Mouse (Mus musculus) hindbrain, embryonic 11.5 days (tissue): ENCODE measurements around the gene Coro2a. TPM values are rescaled to one million over a fixed set of nuclear protein-coding genes. Genes with fewer than 3 reads are reported as not detected.
A peak's percentile ranks its signal among the peaks of the same experiment; 100 is the strongest.

Experiments
- ATAC-seq: fragments of 200-750 bp; cut with Nextera tagmentation; 2 replicates; pipeline ENCODE4 v1.8.0; 2017; ENCODE audit warnings: mild to moderate bottlenecking, moderate TSS enrichment, moderate library complexity; ENCODE audit not compliant: low FRiP score
- DNase-seq: peaks from one replicate; pipeline ENCODE4 v3.0.0-alpha.2; 2015; ENCODE audit warnings: low spot score
- H3K27ac ChIP-seq: fragments of 300-500 bp; sonication (generic); 2 replicates; pipeline ENCODE4 v1.5.1; 2014; ENCODE audit warnings: mild to moderate bottlenecking, low read depth, low read length
- H3K27me3 ChIP-seq: fragments of 300-500 bp; sonication (generic); 2 replicates; pipeline ENCODE4 v1.6.1; 2014; ENCODE audit warnings: mild to moderate bottlenecking, low read length, moderate library complexity, mixed read lengths; ENCODE audit not compliant: control insufficient read depth, insufficient read depth
- H3K36me3 ChIP-seq: fragments of 300-500 bp; sonication (generic); 2 replicates; pipeline ENCODE4 v1.6.1; 2014; ENCODE audit warnings: mild to moderate bottlenecking, low read length, moderate library complexity, mixed read lengths; ENCODE audit not compliant: control insufficient read depth, insufficient read depth
- H3K4me1 ChIP-seq: fragments of 300-500 bp; sonication (generic); replicated peaks from 2 replicates; pipeline ENCODE4 v1.6.1; 2014; ENCODE audit warnings: low read length, mixed read lengths; ENCODE audit not compliant: control insufficient read depth, insufficient read depth
- H3K4me2 ChIP-seq: fragments of 300-500 bp; sonication (generic); replicated peaks from 2 replicates; pipeline ENCODE4 v1.6.1; 2014; ENCODE audit warnings: mild to moderate bottlenecking, low read depth, low read length
- H3K4me3 ChIP-seq: fragments of 300-500 bp; sonication (generic); 2 replicates; pipeline ENCODE4 v1.5.1; 2014; ENCODE audit warnings: low read depth, low read length
- H3K9ac ChIP-seq: fragments of 300-500 bp; sonication (generic); 2 replicates; pipeline ENCODE4 v1.6.1; 2014; ENCODE audit warnings: low read depth, low read length
- H3K9me3 ChIP-seq: fragments of 300-500 bp; sonication (generic); 2 replicates; pipeline ENCODE4 v1.6.1; 2016; ENCODE audit warnings: low read length; ENCODE audit not compliant: control insufficient read depth
- WGBS: fragments of 180-500 bp; shearing (Covaris S2); extraction: QIAGEN DNeasy Blood & Tissue Kit; methylation state at CpG from one replicate; pipeline ENCODE4 v1.1.7; 2014; 5-methylcytosine and 5-hydroxymethylcytosine counted together
- polyA plus RNA-seq: library from polyadenylated mRNA; unstranded; fragments of >200 nt; fragmentation: Nextera tagmentation; extraction: Ambion mirVana; gene quantifications from 2 replicates; pipeline ENCODE4 v1.2.1, GENCODE M21; 2014

Coro2a gene
- polyA plus RNA-seq, 1 experiment from 2014 or later = 3.6 TPM

- DNase-seq = no peak
- Histone ChIP-seq H3K4me2 (peak overlapping the region; percentile 30), H3K4me1 (no peaks in the 10 kb centered on the region), H3K27me3 (no peaks in the 10 kb centered on the region), H3K36me3 (no peaks in the 10 kb centered on the region), H3K9me3 (no peaks in the 10 kb centered on the region), H3K4me3 (peak overlapping the region; percentile 6; the same call in 1 of the 2 replicates), H3K9ac (no peak overlapping the region), H3K27ac (no peak overlapping the region)
- peak; percentile 49; the same call in 1 of the 2 replicates for ATAC-seq
- 3% methylated on average over 4 of the region's 7 CpGs for WGBS
These were observed 74.5 kb downstream of the Coro2a start for GRCm38 (mm10) chr4:46527558-46527926.

DNA sequence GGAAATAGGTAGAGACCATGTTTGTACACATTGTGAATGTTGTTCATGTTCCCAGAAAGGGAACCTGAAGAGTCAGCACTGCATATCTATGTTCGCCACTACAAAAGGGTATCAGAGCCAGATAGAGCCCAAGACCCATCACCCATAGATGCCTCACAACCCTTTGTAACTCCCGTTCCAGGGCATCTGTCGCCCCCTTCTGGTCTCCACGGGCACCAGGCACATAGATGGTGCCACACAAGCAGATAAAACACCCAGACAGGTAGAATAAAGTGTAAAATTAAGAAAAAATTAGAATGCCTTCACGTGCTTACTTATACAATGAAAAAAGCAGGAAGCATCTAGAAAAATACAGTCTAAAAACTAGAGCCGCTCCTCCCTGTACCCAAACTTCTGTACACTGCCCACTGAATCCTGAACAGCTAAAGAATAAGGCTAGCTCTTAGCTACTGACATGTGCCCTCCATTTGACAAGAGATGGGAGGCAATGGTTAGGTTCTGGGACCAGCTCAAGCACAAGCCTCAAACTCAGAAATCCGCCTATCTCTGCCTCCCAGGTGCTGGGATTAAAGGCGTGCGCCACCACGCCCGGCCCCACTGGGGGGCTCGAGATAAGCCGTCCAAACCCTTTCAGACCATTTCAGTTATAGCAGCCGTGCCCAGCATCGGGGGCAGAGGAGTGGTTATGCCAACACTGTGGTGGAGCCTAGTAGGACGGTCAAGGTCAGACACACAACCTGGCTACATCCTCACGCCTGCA lies 75.0 kb downstream of the Coro2a start:
- 31% methylated on average over 17 of the region's 17 CpGs for WGBS
- H3K27me3 ChIP-seq = no peaks in the 10 kb centered on the region
- H3K9ac ChIP-seq = no peak overlapping the region
- peak overlapping the region; percentile 6; the same call in 1 of the 2 replicates for H3K4me3 ChIP-seq
- no peaks in the 10 kb centered on the region for H3K36me3 ChIP-seq
- H3K4me1 ChIP-seq = no peaks in the 10 kb centered on the region
- H3K9me3 ChIP-seq = no peaks in the 10 kb centered on the region
- 0 out of 2 replicates have a peak, but pooled peaks have one; percentile 30 for ATAC-seq
- H3K4me2 ChIP-seq = peak overlapping the region; percentile 30
- no peak for DNase-seq
- H3K27ac ChIP-seq = no peak overlapping the region

- no peak overlapping the region for H3K4me2 ChIP-seq
- no peak overlapping the region for H3K27ac ChIP-seq
- 91% methylated on average over 3 of the region's 3 CpGs for WGBS
- ATAC-seq (no peak), DNase-seq (no peak)
- no peak overlapping the region for H3K9ac ChIP-seq
- H3K4me3 ChIP-seq = no peak overlapping the region
- H3K9me3 ChIP-seq = no peaks in the 10 kb centered on the region
- no peaks in the 10 kb centered on the region for H3K27me3 ChIP-seq
- no peaks in the 10 kb centered on the region for H3K4me1 ChIP-seq
- no peaks in the 10 kb centered on the region for H3K36me3 ChIP-seq
These were observed 75.8 kb downstream of the Coro2a start for GRCm38 (mm10) chr4:46526226-46526625.

- H3K9ac ChIP-seq = no peak overlapping the region
- no peak for DNase-seq
- no peak overlapping the region for H3K4me2 ChIP-seq
- H3K4me3 ChIP-seq = no peak overlapping the region
- H3K36me3 ChIP-seq = no peaks in the 10 kb centered on the region
- ATAC-seq = no peak
- WGBS = 90% methylated on average over 4 of the region's 4 CpGs
- H3K9me3 ChIP-seq = no peaks in the 10 kb centered on the region
- H3K27ac ChIP-seq = no peak overlapping the region
- H3K4me1 ChIP-seq = no peaks in the 10 kb centered on the region
- H3K27me3 ChIP-seq = no peaks in the 10 kb centered on the region
These were observed 78.7 kb downstream of the Coro2a start for GRCm38 (mm10) chr4:46523324-46523723.

- Histone ChIP-seq H3K4me1 (no peaks in the 10 kb centered on the region), H3K27ac (no peak overlapping the region), H3K4me2 (no peak overlapping the region), H3K9ac (no peak overlapping the region), H3K36me3 (no peaks in the 10 kb centered on the region), H3K9me3 (no peaks in the 10 kb centered on the region), H3K27me3 (no peaks in the 10 kb centered on the region), H3K4me3 (no peak overlapping the region)
- ATAC-seq = no peak
- WGBS = 85% methylated on average over 10 of the region's 10 CpGs
- no peak for DNase-seq
These were observed 80.5 kb downstream of the Coro2a start for GRCm38 (mm10) chr4:46521457-46521856.

DNA sequence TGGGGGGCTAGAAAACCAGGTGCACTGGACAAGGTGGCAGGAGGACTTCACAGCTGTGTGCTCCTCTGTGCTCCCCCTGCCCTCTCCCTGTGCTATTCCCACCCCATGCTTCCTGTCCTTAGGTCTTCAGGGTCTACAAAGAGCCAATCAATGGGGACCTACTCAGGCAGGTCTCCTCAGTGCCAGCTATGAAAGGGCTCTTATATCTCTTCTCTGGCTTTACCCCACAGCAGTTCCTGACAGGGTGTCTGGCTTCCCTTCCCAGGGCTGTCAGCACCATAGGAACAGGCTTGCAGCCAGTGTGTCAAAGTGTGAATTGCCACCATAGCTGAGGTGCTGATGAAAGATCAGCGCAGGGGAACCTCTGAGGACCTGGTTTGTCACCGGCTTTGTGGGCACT lies 81.5 kb downstream of the Coro2a start:
- Histone ChIP-seq H3K9ac (no peak overlapping the region), H3K4me1 (no peaks in the 10 kb centered on the region), H3K27ac (no peak overlapping the region), H3K36me3 (no peaks in the 10 kb centered on the region), H3K4me2 (no peak overlapping the region), H3K9me3 (no peaks in the 10 kb centered on the region), H3K27me3 (no peaks in the 10 kb centered on the region), H3K4me3 (no peak overlapping the region)
- DNase-seq (no peak), ATAC-seq (no peak)
- 83% methylated on average over 2 of the region's 2 CpGs for WGBS

GRCm38 (mm10) chr4:46507736-46508460 lies 94.1 kb downstream of the Coro2a start:
- H3K4me3 ChIP-seq = no peak overlapping the region
- H3K9me3 ChIP-seq = no peaks in the 10 kb centered on the region
- H3K27ac ChIP-seq = no peak overlapping the region
- ATAC-seq (0 out of 2 replicates have a peak, but pooled peaks have one; percentile 45), DNase-seq (peak; percentile 80)
- peaks cover 14% of the 10 kb centered on the region for H3K27me3 ChIP-seq
- 10% methylated on average over 16 of the region's 16 CpGs for WGBS
- peak overlapping the region; percentile 93 for H3K4me2 ChIP-seq
- no peak overlapping the region for H3K9ac ChIP-seq
- H3K4me1 ChIP-seq = no peaks in the 10 kb centered on the region
- H3K36me3 ChIP-seq = no peaks in the 10 kb centered on the region

DNA sequence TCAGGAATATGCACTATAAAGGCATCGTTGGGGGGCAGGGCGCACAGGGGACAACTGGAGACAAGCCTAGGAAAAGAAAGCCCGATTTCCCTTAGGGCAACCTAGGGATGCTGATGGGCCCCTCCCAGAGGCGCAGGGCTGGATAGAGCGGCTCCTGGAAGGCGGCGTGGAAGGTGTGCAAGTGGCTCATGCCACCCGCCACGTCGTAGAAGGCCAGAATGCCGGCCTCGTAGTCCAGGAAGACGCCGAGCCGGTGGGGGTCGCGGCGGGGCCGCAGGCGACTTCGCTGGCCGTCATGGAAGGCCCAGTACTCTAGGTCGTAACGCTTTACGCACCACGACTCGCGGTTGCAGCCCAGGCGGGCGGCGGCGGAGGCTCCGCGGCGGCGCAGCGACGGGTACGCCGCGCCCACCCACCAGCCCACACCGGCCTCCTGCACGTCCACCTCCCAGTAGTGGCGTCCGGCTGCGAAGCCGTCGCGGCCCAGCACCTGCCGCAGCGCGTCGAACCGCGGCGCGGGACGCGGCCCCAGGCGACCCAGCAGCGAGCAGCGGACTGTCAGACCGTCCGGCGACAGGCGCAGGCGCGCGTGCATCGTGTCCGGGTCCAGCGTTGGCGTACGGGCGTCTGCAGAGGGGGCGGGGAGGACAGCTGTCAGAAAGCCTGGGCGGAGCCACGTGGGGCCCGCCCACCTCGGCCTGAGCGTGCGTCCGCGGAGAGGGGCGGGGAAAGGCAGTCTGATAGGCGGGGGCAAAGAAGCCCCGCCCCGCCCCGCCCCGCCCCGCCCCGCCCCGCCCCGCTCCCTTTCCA lies 95.0 kb downstream of the Coro2a start:
- Histone ChIP-seq H3K36me3 (no peaks in the 10 kb centered on the region), H3K4me3 (peak overlapping the region; percentile 54), H3K27me3 (peaks cover 14% of the 10 kb centered on the region), H3K27ac (peak overlapping the region; percentile 62), H3K9me3 (no peaks in the 10 kb centered on the region), H3K4me1 (no peaks in the 10 kb centered on the region), H3K4me2 (peak overlapping the region; percentile 93), H3K9ac (peak overlapping the region; percentile 2; the same call in 1 of the 2 replicates)
- ATAC-seq = peak; percentile 96
- DNase-seq = peak; percentile 96
- WGBS = under 1% methylated on average over 87 of the region's 94 CpGs
